Mouse (Mus musculus) midbrain, embryonic 11.5 days (tissue): ENCODE data around the gene Sp4. TPM values are rescaled to one million over a fixed set of nuclear protein-coding genes. Genes with fewer than 3 reads are reported as not detected.

Experiments
- ATAC-seq: fragments of 200-750 bp; cut with Nextera tagmentation; 2 replicates; pipeline ENCODE4 v1.8.0; 2017; ENCODE audit warnings: moderate TSS enrichment, moderate library complexity; ENCODE audit not compliant: low FRiP score
- DNase-seq: peaks from one replicate; pipeline ENCODE4 v3.0.0; 2015; ENCODE audit warnings: low spot score; ENCODE audit errors: missing footprints
- H3K27ac ChIP-seq: fragments of 300-500 bp; sonication (generic); 2 replicates; pipeline ENCODE4 v1.5.1; 2014; ENCODE audit warnings: low read depth, low read length
- H3K27me3 ChIP-seq: fragments of 300-500 bp; sonication (generic); 2 replicates; pipeline ENCODE4 v1.6.1; 2014; ENCODE audit warnings: mild to moderate bottlenecking, low read length, moderate library complexity, mixed read lengths; ENCODE audit not compliant: control insufficient read depth, insufficient read depth
- H3K36me3 ChIP-seq: fragments of 300-500 bp; sonication (generic); 2 replicates; pipeline ENCODE4 v1.6.1; 2014; ENCODE audit warnings: mild to moderate bottlenecking, low read length, moderate library complexity, mixed read lengths; ENCODE audit not compliant: control insufficient read depth, insufficient read depth
- H3K4me1 ChIP-seq: fragments of 300-500 bp; sonication (generic); 2 replicates; pipeline ENCODE4 v1.6.1; 2014; ENCODE audit warnings: low read length; ENCODE audit not compliant: control insufficient read depth, insufficient read depth
- H3K4me2 ChIP-seq: fragments of 300-500 bp; sonication (generic); 2 replicates; pipeline ENCODE4 v1.6.1; 2014; ENCODE audit warnings: mild to moderate bottlenecking, moderate library complexity
- H3K4me3 ChIP-seq: fragments of 300-500 bp; sonication (generic); 2 replicates; pipeline ENCODE4 v1.5.1; 2014; ENCODE audit warnings: low read depth, low read length
- H3K9ac ChIP-seq: fragments of 300-500 bp; sonication (generic); 2 replicates; pipeline ENCODE4 v1.6.1; 2014; ENCODE audit warnings: low read length
- H3K9me3 ChIP-seq: fragments of 300-500 bp; sonication (generic); 2 replicates; pipeline ENCODE4 v1.6.1; 2016; ENCODE audit warnings: low read length; ENCODE audit not compliant: control insufficient read depth
- WGBS: fragments of 180-500 bp; shearing (Covaris S2); extraction: QIAGEN DNeasy Blood & Tissue Kit; methylation state at CpG from one replicate; pipeline ENCODE4 v1.1.7; 2014; 5-methylcytosine and 5-hydroxymethylcytosine counted together
- polyA plus RNA-seq: library from polyadenylated mRNA; unstranded; fragments of >200 nt; fragmentation: Nextera tagmentation; extraction: Ambion mirVana; gene quantifications from 2 replicates; pipeline ENCODE4 v1.2.1, GENCODE M21; 2014

The Sp4 gene
- polyA plus RNA-seq, 1 experiment from 2014 or later = 25.1 TPM

- H3K4me1 ChIP-seq = no peaks in the 10 kb centered on the region
- no peak overlapping the region for H3K27ac ChIP-seq
- no peak overlapping the region for H3K9ac ChIP-seq
- DNase-seq (no peak), ATAC-seq (no peak)
- no peaks in the 10 kb centered on the region for H3K36me3 ChIP-seq
- H3K27me3 ChIP-seq = no peaks in the 10 kb centered on the region
- no peaks in the 10 kb centered on the region for H3K9me3 ChIP-seq
- no peak overlapping the region for H3K4me2 ChIP-seq
- WGBS = 81% methylated on average over 3 of the region's 3 CpGs
- no peak overlapping the region for H3K4me3 ChIP-seq
These were observed 12.7 kb upstream of the Sp4 start for GRCm38 (mm10) chr12:118313805-118314476.

- H3K36me3 ChIP-seq = no peaks in the 10 kb centered on the region
- H3K27me3 ChIP-seq = no peaks in the 10 kb centered on the region
- 87% methylated on average over 3 of the region's 3 CpGs for WGBS
- H3K9me3 ChIP-seq = no peaks in the 10 kb centered on the region
- no peak overlapping the region for H3K4me3 ChIP-seq
- no peak overlapping the region for H3K27ac ChIP-seq
- DNase-seq (no peak), ATAC-seq (no peak)
- peaks cover 12% of the 10 kb centered on the region for H3K4me1 ChIP-seq
- H3K4me2 ChIP-seq = no peak overlapping the region
- no peak overlapping the region for H3K9ac ChIP-seq
These were observed 2.3 kb upstream of the Sp4 start for GRCm38 (mm10) chr12:118303586-118303985.

- no peaks in the 10 kb centered on the region for H3K27me3 ChIP-seq
- no peak for ATAC-seq
- no peaks in the 10 kb centered on the region for H3K9me3 ChIP-seq
- WGBS = 86% methylated on average over 5 of the region's 5 CpGs
- DNase-seq = peak; percentile 85
- H3K36me3 ChIP-seq = no peaks in the 10 kb centered on the region
- H3K4me3 ChIP-seq = peak overlapping the region; percentile 86; the same call in 1 of the 2 replicates
- peaks cover 15% of the 10 kb centered on the region for H3K4me1 ChIP-seq
- peak overlapping the region; percentile 61 for H3K4me2 ChIP-seq
- H3K9ac ChIP-seq = no peak overlapping the region
- no peak overlapping the region for H3K27ac ChIP-seq
These were observed 1.8 kb upstream of the Sp4 start for GRCm38 (mm10) chr12:118303066-118303465.

- ATAC-seq = peak; percentile 89
- Histone ChIP-seq H3K4me2 (peak overlapping the region; percentile 61), H3K36me3 (no peaks in the 10 kb centered on the region), H3K27ac (peak overlapping the region; percentile 96), H3K4me3 (peak overlapping the region; percentile 86), H3K9ac (peak overlapping the region; percentile 87), H3K4me1 (peaks cover 17% of the 10 kb centered on the region), H3K27me3 (no peaks in the 10 kb centered on the region), H3K9me3 (no peaks in the 10 kb centered on the region)
- under 1% methylated on average over 73 of the region's 74 CpGs for WGBS
- DNase-seq = peak; percentile 99
These were observed 911 bp upstream of the Sp4 start for GRCm38 (mm10) chr12:118301866-118302835.

GRCm38 (mm10) chr12:118300754-118301071 lies 527 bp downstream of the Sp4 start:
- WGBS = 0% methylated on average over 11 of the region's 13 CpGs
- ATAC-seq = no peak
- Histone ChIP-seq H3K27me3 (no peaks in the 10 kb centered on the region), H3K27ac (peak overlapping the region; percentile 96), H3K4me3 (peak overlapping the region; percentile 86), H3K9me3 (no peaks in the 10 kb centered on the region), H3K9ac (peak overlapping the region; percentile 73), H3K4me1 (peaks cover 22% of the 10 kb centered on the region), H3K4me2 (peak overlapping the region; percentile 56), H3K36me3 (no peaks in the 10 kb centered on the region)
- peak; percentile 98 for DNase-seq

GRCm38 (mm10) chr12:118299956-118300355 lies 1.3 kb downstream of the Sp4 start:
- H3K9ac ChIP-seq = no peak overlapping the region
- H3K27me3 ChIP-seq = no peaks in the 10 kb centered on the region
- no peaks in the 10 kb centered on the region for H3K9me3 ChIP-seq
- DNase-seq (no peak), ATAC-seq (no peak)
- peak overlapping the region; percentile 86; the same call in 1 of the 2 replicates for H3K4me3 ChIP-seq
- H3K27ac ChIP-seq = no peak overlapping the region
- no peaks in the 10 kb centered on the region for H3K36me3 ChIP-seq
- 39% methylated on average over 6 of the region's 6 CpGs for WGBS
- peaks cover 22% of the 10 kb centered on the region for H3K4me1 ChIP-seq
- peak overlapping the region; percentile 56 for H3K4me2 ChIP-seq

GRCm38 (mm10) chr12:118299172-118299571 lies 2.1 kb downstream of the Sp4 start:
- no peak for DNase-seq
- H3K27me3 ChIP-seq = no peaks in the 10 kb centered on the region
- peaks cover 22% of the 10 kb centered on the region for H3K4me1 ChIP-seq
- H3K4me3 ChIP-seq = no peak overlapping the region
- no peak overlapping the region for H3K9ac ChIP-seq
- whole genome bisulfite sequencing = 87% methylated on average over 9 of the region's 9 CpGs
- no peak overlapping the region for H3K4me2 ChIP-seq
- H3K9me3 ChIP-seq = no peaks in the 10 kb centered on the region
- no peak for ATAC-seq
- H3K27ac ChIP-seq = no peak overlapping the region
- no peaks in the 10 kb centered on the region for H3K36me3 ChIP-seq

GRCm38 (mm10) chr12:118298516-118298915 lies 2.7 kb downstream of the Sp4 start:
- Histone ChIP-seq H3K27ac (no peak overlapping the region), H3K36me3 (no peaks in the 10 kb centered on the region), H3K4me2 (peak overlapping the region; percentile 1; the same call in 1 of the 2 replicates), H3K27me3 (no peaks in the 10 kb centered on the region), H3K9ac (no peak overlapping the region), H3K9me3 (no peaks in the 10 kb centered on the region), H3K4me3 (no peak overlapping the region), H3K4me1 (peaks cover 22% of the 10 kb centered on the region)
- DNase-seq = no peak
- ATAC-seq = no peak
- 83% methylated on average over 2 of the region's 2 CpGs for WGBS

GRCm38 (mm10) chr12:118296236-118296635 lies 5.0 kb downstream of the Sp4 start:
- Histone ChIP-seq H3K4me2 (no peak overlapping the region), H3K27me3 (no peaks in the 10 kb centered on the region), H3K4me3 (no peak overlapping the region), H3K4me1 (peaks cover 22% of the 10 kb centered on the region), H3K36me3 (no peaks in the 10 kb centered on the region), H3K9me3 (no peaks in the 10 kb centered on the region), H3K27ac (no peak overlapping the region), H3K9ac (no peak overlapping the region)
- DNase-seq (no peak), ATAC-seq (no peak)
- 99% methylated on average over 2 of the region's 2 CpGs for WGBS
